Mouse (Mus musculus) adrenal gland (tissue): ENCODE measurements around the gene Lrrc9.

Experiments
- intact Hi-C: fragments of 180-260 bp; cut with DNase I; formaldehyde crosslinking; loops from one replicate; pipeline ENCODE4 v1.15.1; 2025
- long read RNA-seq, 2 experiments: library from polyadenylated mRNA; unstranded; transcript quantifications; one replicate each; pipeline ENCODE4 v2.0.0; 2020; ENCODE audit warnings: borderline replicate concordance in 1 of 2; ENCODE audit not compliant: insufficient replicate concordance in 1 of 2

Lrrc9 gene
- long read RNA-seq, experiment 1 = 0 reads
- long read RNA-seq, experiment 2 = 0 reads

DNA sequence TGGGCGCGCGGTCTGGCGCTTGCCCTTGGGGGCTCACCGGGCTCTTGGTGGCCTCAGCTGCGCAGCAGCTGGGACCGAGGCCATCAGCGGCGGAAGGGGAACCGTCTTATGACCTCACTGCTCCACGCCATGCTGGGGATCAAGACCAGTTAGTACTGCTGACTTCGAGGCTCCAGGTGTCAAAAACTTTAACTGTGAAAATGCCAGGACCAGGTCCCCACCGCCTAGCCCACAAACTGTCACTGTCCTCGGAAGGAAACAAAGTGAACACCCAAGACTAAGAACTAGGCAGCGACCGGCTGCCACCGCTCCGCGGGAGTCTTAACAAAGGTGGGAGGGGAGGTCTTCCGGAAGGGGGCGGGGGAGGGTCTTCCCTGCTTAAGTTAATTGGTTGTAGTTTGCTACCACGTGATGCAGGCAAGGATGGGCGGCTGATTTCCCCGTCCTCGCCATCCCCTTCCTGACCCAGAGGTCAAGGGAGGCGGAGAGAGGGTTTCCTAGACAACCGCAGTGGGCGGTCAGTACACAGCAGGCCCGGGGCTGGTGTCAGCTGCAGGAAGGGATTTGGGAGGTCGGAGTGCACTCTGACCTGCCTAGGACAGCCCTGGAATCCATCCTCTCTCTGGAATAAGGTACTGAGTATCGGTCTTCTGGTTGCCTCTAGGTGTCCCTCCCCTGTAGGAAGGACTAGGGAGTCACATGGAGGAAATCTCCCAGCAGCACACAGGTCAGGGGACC, at the start of gene Lrrc9:
Gene Lrrc9, plus strand, starts transcription at position 28 of the 738 bp plus-strand sequence.
- intact Hi-C loops = no loop called here

DNA sequence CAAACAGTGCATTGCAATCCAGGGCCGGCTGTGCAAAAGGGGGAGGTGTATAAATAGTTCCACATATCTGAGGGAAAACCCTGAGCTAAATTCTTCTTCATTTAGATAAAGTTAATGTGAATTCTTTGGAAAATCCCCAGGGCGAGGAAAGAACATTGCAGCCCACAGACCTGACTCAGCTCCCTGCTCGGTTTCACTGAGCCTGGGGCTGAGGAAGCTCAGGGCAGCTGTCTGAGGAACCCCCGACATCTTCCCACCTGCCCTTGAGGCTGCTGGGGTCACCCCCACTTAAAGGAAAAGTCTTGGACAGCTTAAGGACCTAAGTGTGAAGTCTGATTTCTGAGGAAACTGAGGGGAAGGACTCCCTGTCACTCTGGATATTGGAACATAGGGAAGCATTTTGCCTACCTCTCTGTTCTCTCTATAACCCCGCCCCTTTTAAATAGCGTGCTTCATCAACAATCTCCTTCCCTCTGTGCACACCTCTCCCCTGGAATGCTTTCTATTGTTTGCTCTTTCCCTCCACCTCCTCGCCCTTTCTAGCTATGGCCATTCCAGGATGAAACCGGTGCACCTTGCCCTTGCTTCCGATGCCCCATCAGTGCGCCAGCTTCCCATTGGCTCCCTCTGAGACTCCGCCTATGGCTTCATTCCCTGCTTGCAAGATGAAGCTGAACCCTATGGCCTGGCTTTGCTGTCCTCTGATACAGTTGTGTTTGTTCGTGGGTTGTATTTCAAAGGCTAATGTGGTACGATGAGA, 48.4 kb upstream of the Lrrc9 start:
- intact Hi-C loops = no loop called here

DNA sequence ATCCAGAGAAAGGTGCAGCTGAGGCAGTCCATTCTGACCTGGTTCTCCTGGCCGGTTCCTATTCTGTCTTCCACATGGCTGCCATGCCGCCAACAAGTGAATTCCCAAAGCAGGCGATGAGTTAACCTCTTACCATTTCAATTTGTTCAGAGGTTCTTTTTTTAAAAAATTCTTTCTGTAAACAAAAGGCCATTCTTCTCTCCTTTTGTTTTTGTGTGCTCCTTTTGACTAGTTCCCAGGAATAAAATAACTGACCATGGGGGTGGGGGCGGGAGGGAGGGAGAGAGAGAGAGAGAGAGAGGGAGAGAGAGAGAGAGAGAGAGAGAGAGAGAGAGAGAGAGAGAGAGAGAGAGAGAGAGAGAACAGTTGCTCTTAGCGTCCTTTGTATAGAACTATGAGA, 36.6 kb upstream of the Lrrc9 start:
- intact Hi-C loops = no loop called here

DNA sequence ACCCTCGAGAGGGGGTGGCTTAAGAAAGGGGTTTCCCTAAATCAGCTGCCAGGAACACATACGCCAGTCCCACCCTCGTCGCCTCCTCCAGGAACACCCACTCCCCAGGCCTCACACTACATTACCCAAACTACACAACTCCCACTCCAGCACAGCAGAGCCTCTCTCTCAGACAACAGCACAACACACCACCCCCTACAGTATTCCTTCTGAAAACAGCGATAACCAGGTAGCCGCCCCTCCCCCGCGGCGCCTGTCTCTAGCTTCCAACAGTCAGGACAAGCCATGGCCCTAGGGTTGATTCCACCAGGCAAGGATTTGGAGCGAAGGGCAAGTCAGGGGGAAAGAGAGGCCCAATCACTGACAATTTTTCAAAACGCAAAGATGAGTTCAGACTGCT, 34.5 kb upstream of the Lrrc9 start:
- intact Hi-C loops = no loop called here

DNA sequence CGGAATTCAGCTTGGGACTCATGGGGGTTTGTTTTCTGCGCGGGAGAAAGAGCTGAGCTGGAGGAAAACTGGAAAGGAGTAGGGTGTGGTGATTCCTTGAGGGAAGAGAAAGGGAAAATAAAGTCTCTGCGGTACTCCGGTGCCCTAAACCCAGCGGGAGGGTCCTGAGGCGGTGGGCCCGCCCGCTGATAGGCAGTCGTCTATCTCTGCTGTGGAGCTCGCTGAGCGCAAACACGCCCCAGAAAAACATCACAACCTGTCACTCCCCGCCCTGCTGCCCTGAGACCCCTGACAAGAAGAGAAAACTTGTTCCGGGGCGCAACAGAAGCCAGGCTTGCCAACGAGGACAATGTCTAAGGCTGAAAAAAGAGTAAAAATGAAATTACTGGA, 34.0 kb upstream of the Lrrc9 start:
- intact Hi-C loops = no loop called here

DNA sequence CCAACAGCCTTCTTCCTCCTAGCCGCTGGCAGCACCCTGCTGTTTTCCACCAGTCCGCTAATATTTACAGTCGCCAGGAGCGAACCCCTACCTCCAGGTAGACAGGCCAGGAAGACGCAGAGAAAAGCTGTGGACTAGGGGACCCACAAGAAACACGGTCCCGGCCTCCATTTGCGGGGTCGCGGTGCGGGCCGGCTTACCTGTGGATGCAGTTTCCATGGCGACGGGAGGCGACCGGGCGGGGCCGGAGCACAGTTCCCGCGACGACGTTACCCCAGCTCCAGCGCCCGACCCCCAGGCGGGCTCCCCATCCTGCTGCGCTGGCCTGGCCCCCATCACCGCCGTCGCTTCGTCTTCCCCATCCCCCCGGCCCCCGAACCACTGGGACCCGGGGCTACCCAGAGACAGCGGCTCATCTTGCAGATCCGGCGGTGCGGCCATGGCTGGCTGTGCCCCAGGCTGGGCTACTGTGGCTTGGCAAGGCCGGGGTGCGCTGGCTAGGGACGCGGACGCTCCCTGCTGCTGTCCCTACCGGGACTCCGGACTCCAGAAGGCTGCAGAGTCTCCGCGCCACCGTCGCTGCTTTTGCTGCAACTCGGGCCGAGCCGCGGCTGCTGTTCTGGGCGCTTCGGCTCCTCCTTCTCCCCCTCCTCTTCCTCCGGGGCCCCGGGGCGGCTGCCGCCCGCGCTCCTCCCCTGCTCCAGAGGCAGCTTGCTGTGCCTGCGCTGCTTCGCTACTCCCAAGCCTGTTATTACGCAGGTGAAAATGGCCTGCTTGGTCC, 33.4 kb upstream of the Lrrc9 start:
- intact Hi-C loops = no loop called here

DNA sequence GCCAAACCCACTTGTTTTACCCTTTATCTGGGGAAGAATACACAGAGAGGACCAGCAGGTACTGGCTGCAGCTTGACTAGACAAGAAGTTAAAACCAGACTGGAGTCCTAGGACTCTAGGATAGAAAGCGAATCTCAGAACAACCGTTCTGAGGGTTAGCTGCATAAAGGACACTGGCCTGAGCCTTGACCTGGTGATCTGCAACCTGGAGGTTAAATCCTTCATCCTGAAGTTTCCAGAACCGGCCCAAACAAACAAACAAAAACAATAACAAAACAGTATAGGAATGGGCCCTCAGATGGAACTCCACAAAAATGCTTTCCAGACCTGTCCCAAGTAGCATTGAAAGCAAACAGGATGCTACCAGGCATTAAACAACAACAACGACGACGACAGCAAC, 32.7 kb upstream of the Lrrc9 start, which contains the start of gene Rtn1:
Gene Rtn1, minus strand, starts transcription at position 101 of the 400 bp plus-strand sequence.
- intact Hi-C loops = no loop called here

DNA sequence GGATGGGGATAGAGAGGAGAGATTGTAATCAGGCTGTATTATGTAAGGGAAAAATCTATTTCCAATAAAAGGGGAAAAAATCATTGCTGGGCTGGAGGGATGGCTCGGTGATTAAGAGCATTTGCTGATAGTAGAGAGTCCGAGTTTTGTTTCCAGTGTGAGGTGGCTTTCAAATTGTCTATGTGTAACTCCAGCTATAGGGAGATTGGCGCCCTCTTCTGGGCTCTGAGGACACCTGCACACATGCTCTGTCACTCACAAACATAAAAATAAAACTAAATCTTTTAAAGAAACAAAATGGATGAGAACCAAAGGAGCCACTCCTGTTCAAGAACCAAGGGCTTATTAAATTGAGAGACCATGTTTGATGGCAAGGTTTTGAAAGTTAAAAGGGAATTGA, 23.9 kb upstream of the Lrrc9 start:
- intact Hi-C loops = loop anchor here (5.0 kb wide), 1 partner anchor 315 kb away; no protein-coding TSS in a partner anchor

DNA sequence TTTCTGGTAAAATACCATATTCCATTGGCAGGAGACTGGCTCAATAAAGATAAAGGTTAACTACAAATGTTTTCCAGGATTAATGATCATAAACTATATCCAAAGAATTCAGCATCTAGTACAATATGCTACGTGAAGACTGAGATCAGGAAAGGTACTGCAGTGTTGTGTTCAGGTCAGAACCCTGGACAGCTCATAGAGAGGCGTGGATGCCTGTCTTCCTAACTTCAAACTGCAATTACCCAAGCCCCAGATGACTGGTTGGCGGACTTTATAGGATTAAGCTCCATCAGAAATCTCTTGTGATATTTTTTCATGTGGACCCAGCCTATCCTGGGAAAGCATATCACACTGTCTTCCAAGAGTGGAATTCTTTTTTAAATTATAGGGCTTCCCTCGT, 19.0 kb upstream of the Lrrc9 start:
- intact Hi-C loops = no loop called here

DNA sequence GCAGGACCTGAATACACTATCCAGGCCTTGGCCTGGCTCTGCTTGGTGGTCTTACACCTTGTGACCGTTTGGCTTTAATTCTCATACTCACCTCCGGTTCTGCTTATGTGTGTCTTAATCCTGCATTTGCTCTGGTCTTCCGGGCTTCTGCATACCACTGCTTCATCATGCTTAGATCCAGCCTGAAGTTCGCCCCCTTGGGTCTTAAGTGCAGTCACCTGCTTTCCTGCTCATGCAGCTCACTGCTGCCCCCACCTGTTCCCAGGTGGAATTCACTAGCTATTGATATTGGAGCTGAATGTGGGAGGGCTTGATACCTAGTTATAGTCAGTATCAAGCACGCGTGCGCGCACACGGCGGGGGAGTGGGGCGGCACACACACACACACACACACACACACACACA, 13.9 kb upstream of the Lrrc9 start:
- intact Hi-C loops = loop anchor here (2.0 kb wide), 1 partner anchor 323 kb away; no protein-coding TSS in a partner anchor

DNA sequence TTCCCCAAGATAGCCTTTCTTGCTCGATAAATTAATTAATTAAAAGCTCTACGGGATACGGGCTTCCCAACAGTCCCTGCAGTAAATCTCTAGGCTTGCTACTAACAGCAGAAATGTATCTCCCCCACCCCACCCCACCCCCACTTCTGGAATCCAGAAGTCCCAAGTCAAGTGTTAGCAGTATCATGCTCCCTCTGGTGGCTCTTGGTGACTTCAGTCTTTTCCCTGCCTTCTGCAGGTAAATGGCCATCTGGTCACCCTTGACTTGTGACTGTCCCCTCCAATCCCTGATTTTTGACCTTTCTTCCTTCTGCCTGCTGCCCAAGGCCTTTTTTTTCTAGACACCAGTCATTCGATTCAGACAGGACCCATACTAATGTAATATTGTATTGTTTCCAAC, 9.5 kb upstream of the Lrrc9 start:
- intact Hi-C loops = no loop called here

DNA sequence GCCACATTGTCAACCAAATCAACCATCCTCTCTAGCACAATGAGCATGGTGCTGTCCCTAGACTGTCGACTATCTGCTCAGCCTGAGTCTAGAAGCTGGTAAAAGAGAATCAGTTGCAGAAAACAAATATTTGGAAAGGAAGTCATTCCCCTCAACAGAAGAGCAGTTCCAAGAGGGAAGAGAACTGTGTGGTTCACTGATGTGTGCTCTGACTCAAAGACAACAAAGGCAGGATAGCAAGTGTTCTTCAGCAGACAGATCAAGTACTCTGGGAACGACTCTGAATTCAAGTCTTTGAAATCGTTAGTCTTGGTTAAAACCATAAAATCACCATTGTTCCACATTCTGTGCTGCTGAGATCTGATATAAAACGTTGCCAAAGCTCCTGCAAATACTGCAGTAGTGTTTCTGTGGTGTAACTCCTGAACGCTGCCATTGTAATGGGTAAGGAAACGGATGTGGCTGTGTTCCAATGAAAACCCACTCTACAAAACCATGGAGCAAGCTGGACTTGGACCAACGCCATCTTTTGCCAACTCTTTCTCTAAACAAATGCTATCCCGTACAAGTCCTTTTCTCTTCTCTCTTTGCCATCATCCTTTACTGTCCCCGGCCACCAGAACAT, 8.3 kb upstream of the Lrrc9 start:
- intact Hi-C loops = no loop called here

DNA sequence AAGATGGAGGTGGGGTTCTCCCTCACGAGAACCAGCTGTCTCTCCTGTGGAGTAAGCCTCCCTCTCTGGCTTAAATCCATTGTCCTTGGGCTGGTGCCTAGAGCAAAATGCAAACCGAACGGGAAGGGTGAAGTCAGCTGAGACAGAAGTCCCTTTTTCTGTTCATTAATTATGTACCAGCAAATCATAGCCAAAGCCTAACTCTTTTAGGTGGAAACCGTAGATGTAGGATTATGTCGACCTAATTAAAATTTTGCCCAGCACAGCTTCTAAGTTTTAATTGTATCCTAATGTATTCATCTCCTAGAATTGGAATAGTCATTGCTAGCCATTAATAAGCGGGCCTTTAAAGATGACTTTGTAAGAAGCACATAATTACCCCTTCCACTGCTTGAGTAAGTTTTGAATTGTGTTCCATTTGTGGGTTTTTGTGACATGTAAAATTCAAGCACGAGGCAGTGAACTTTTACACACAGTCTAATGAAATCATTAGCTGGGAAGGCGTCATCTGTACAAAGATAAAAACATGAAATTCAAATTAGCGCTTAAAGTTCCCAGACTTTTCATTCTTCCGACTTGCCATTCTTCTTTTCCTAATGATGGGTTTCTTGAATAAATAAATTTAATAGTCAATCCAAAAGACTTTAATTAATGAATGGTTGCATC, 3.9 kb upstream of the Lrrc9 start:
- intact Hi-C loops = no loop called here

DNA sequence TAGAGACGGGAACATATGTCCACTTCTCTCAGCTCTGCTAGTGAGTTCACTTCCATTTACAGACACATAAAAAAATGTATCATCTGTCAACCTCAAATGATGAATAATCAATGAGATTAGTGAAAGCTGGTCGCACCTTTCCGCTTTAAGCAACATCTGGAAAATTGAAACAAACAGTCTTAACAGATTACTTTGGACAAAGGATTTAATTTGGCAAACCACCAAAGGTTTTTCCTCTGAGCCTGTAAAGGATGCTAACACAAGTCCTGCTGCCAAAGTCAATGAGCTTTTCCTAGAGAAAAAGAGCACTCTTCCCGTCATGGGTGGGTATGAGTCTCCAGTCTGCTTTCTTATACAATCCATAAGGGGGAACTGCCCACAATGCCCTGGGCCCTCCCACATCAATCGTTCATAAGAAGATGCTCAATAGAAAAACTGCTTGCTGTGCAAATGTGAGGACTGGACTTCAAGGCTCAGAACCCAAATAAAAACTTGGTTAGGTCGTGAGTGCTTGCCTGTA, 2.6 kb upstream of the Lrrc9 start:
- intact Hi-C loops = no loop called here

DNA sequence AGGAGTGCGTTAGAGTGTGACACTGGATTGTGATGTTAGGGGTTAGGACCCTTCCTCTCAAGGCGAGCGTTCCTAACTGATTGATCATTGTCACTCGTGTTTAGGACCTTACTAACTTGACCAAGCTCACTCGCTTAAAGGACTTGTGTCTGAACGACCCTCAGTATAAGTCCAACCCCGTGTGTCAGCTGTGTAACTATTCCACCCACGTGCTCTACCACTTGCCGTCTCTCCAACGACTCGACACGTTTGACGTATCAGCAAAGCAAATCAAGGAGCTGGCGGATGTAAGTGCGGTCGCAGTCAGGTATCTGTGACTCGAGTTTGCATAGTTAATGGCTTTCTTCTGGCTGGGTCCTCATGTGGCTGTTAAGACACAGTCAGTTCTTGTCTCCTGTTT, 12.3 kb downstream of the Lrrc9 start:
- intact Hi-C loops = no loop called here

DNA sequence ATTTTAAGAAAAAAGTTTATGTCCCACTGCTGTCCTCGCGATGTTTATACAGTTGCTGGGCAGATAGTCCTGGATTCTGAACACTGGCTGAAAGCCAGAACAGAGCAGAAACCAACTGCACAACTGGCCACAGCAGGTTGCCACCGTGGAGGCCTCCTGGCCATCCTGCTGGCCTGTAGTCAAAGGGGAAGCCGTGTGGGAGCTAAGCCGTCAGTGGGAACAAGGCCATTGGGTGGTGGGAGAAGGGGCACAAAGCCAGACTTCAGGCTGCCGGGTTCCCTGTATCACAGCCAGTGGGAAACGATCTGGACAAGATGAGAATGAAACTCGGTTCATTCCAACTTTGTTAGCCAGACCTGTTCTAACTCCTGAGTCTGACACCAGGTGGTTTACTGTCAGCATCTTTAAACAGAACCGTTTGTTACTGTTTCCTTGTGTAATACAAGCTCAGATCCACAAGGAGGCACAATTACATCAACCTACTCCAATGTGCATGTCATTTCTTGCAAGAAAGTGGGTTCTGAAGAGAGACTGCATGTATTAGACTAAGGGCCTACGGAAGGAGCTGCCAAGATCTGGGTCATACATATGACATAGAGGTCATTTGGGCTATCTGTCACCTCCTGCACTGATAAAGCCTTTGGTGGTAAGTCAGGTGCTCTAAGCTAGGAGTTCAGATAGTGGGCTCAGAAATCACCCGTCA, 19.7 kb downstream of the Lrrc9 start:
- intact Hi-C loops = loop anchor here (5.0 to 10.0 kb wide), 3 partner anchors 203 to 516 kb away; partner anchors contain the start of gene Dhrs7

DNA sequence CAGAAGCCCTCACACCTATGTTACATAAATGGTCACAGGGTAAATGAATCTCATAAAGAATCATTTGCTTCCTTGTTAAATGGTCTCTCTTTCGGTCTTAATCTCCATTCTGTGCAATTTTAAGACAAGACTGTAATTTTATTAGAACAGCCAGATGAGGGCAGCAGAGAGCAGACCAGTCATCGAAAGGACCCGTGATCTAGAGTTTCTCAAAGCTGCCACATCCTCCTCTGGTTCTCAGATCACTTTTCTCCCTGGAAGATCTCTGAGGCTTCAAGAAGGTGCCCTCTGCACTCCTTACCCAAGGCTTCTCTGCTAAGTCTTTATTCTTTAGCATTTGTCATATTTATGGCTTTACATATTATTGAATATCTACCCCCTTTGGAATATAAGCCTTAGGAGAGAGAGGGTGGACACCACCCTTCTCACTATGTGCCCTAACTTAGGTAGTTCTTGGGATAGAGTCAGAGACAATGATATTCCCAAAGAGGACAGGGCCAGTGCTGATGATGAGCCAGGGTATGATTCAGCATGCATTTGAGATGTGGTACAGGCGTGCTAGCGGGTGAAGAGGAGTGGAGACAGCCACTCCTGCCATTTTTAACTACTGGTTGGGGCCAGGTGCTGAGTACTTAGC, 20.3 kb downstream of the Lrrc9 start:
- intact Hi-C loops = loop anchor here (5.0 to 10.0 kb wide), 3 partner anchors 203 to 515 kb away; partner anchors contain the start of gene Dhrs7

DNA sequence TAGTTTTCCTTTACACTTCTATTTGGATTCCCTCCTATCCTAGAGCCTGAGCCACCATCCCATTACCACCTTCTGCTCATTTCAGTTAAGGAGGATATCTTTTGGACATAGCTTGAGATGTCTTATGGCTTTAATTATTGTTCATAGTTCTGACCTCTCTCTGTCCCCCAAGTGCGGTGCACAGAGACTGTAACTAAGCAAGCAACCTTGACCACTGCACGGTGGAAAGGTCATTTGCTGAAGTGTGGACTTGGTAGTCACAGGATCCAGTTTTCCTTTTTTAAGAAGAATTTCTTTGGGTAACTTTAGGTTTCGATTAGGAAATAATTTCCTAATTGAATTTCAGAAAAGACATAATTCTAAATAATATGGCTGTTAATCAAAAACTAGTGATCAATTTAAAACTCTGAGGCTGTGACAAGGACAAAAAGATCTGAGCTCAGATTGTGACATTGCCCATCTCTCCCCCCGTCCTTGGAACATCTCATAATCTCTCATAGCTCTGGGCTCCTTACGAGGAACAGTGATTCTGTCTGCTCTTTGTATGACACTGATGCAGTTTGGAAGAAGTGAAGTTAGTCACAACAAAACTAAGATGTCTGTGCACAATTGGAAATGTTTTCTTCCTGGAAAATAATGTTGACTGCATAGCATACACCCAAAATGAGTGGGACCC, 24.3 kb downstream of the Lrrc9 start:
- intact Hi-C loops = loop anchor here (10.0 kb wide), 1 partner anchor 199 kb away; the partner anchor contains the start of gene Dhrs7
